Mouse (Mus musculus): ENCODE measurements around the gene Abhd11. TPM values are rescaled to one million over a fixed set of nuclear protein-coding genes. Genes with fewer than 3 reads are reported as not detected.
"Not testable (repeated sequence)": the region's sequence is repeated elsewhere in the genome, so short reads cannot be mapped to it uniquely, and the experiment has no call there.

Abhd11 gene
- total RNA-seq (2021): 10 to 100 TPM; 67.3 to 77.9 TPM
- long read RNA-seq, experiment 1, transcript Abhd11-206 (5 exons, 1,473 nt): minor isoform, 13 of 121 reads
- long read RNA-seq, experiment 1, transcript Abhd11-201 (6 exons, 1,493 nt): major isoform, 97 of 121 reads
- long read RNA-seq, experiment 1, partial matches to known transcripts: 6 of 121 reads
- long read RNA-seq, experiment 1, other reads (novel, unspliced or antisense): 5 of 121 reads
- long read RNA-seq, experiment 2, transcript Abhd11-201 (6 exons, 1,493 nt): major isoform, 57 of 83 reads
- long read RNA-seq, experiment 2, transcript Abhd11-206 (5 exons, 1,473 nt): minor isoform, 14 of 83 reads
- long read RNA-seq, experiment 2, partial matches to known transcripts: 4 of 83 reads
- long read RNA-seq, experiment 2, other reads (novel, unspliced or antisense): 6 of 83 reads

DNA sequence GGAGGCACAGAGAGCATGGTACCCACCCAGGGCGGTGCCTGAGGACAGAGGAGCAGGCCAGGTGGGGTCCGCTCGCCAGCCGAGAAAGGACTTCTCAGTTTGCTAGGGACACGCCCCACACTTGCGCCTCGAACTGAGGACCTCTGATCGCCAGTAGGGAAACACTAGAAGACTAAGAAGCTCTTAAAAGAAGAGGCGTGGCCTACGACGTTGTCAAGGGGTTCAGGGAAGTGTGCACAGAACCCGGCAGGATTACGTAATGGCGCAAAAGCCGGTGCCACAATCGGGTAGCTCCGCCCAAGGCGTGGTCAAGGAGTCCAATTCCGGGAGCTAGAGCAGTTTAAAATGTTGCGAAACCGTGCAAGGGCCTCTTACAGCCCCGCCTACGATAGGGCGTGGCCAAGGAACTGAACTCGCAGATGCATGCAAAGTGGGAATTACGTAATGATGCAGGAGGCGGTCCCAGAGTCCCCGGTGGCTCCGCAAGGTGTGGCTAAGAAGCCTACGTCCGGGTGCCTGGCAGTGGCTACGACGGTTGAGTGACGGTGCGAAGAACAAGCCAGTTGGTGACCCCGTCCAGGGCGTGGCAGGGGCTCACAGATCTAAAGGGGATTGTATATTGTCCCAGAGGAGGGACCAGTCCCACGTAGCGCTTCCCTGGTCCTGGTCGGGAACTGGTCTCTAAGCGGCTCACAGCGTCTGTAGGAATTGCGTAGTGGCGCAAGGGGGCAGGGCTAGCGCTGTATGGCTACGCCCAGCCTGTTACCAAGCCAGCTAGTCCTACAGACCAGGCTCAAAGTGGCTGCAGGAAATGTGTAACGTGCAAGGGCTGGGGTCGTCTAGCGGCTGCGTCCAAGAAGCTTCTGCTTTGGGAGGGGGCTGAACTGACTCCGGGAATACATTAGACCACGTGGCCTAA lies at the start of gene Abhd11:
Gene Abhd11 (plus strand): TSS at position 482 of the 919 bp plus-strand sequence.
- peak; percentile 96 for DNase-seq

- no peak for DNase-seq
Observed at GRCm38 (mm10) chr5:134960430-134960829, 48.5 kb upstream of the Abhd11 start.

DNA sequence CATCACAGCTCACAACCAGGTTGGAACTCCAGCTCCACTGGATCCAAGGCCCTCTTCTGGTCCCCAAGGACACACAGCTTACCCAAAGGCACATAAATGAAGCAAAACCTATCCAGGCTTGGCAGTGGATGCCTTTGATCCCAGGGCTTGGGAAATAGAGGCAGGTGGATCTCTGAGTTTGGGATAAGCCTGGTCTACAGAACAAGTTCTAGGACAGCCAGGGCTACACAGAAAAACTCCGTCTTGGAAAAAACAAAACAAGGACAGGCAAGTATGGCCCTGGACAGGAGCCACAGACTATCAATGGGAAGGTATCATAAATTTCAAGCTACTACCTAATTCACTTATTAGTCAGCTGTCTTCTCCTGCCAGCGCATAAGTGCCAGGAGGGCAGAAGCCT lies 47.4 kb upstream of the Abhd11 start:
- DNase-seq: peak; percentile 15

DNA sequence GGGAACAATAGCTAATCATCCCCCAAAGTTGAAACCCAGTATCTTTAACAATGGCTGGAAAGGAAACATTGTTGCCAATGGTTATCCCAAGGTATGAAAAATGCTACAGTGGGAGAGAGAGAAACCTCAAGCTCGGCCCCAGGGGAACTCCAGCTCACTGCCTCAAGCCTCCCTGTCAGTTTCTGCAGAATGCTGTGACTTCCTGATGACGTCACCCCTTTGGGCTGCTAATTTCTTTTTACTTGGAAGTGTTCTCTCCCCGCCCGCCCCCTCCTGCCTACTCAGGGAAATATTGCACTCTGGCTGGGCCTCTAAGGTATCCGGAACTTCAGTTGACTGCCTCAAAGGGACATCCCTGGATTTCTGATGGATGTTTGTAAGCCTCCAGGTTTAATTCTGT lies 45.4 kb upstream of the Abhd11 start:
- DNase-seq: peak; percentile 19

DNA sequence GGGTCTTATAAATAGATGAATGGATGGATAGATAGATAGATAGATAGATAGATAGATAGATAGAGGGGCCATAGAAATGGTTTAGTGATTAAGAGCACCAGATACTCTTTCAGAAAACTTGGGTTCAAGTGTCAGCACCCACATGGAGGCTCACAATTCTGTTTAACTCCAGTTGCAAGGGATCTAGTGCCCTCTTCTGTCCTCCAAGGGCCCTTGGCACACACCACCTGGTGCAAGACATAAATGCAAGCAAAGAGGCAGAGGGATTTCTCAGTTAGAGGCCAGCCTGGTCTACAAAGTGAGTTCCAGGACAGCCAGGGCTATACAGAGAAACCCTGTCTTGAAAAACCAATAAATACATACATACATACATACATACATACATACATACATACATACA lies 44.3 kb upstream of the Abhd11 start:
- not testable (repeated sequence) for DNase-seq

DNA sequence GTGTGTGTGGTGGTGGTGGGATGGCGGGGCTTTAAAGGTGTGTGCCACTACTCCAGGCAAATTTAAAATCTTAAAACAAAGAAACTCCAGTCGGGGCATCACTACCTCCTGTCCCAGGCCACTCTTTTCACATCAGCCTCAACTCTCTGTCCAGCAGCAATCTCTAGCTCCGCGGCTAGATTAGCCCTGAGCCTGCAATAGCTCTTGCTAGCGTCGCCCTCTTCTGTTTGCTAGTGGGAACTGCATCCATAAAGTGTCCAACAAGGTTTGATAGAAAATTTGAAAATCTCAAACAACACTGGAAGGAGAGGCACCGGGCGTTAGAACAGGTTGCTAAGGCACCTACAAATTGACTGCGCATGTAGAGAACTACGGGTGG lies 43.5 kb upstream of the Abhd11 start:
- DNase-seq: peak; percentile 83

DNA sequence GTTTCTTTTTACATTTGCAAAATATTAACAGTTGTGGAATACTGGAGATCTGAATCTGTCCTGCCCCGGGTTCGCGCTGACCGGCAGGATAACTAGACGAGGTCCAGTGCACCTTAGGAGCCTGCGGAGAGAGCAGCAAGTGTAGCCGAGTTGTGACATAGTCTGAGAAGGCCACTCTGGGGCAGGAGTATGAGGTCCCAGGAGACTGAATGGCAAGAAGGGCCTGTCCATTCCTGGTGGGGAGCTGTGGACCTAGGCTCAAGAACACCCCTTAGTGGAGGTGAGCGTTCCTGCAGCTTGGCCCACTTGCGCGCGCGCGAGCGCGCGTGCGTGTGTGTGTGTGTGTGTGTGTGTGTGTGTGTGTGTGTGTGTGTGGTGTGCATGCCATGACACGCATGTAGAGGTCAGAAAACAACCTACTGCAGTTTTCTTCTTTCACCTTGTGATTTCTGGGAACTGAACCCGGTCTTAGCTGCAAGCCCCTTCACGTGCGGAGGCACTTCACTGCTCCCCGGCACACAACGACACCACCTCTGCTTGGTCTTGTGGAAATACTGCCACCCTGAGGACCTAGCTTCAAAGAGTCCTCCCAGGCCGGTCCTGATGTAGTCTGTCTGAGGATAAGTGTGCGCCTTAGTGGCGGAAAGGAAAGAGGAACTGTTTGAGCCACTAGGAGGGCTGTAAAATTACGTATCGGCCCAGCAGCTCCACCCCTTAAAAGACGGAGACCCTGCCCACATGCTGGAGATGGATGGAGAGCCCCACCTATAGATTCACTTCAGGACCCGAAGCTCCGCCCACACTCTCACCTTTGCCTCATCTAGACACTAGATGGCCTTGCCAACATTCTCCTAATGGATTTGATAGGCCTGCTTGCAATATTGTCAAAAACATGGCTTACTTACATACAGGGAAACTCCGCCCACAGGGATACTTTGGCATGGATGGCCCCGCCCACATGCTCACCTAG lies 42.8 kb upstream of the Abhd11 start:
- DNase-seq: peak; percentile 64

- no peak for DNase-seq
Observed at GRCm38 (mm10) chr5:134967164-134967944, 41.6 kb upstream of the Abhd11 start.

DNA sequence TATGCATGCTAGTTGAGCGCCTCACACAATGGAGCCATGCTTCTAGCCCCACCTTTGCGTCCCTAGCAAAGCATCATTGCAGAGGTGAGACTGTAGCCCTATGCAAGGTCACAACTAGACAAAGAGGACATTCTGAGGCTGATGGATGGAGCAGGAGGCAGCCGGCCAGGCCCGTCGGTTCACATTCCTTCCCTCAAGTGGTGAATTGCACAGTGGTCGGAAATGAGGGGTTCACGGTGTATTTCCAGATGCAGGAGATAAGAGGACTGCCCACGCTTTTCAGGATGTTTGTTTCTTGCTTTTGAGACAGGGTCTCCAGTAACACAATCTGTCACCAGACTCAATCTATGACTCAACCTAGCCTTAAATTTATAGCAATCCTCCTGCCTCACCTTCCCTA lies 38.3 kb upstream of the Abhd11 start:
- no peak for DNase-seq

- no peak for DNase-seq
Observed at GRCm38 (mm10) chr5:134973081-134973480, 35.9 kb upstream of the Abhd11 start.

GRCm38 (mm10) chr5:134973526-134973925 lies 35.4 kb upstream of the Abhd11 start:
- no peak for DNase-seq

DNA sequence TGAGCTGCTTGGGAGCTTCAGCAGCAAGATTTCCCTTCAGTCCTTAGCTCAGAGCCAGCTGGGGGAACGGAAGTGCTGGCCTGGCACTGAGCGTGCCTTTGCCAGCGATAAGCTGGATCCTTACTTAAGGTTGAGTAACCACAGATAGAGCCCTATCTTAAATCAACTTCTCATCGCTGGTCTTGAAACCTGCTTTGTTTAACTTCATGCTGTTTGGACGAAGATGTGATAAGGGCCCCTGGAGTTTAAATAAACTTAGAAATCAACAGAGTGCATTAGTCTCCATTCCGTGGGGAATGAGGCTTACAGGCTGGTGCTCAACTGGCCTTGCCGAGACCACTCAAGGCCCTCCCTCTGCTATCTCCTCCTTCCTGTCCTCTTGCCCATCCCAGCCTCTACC lies 34.7 kb upstream of the Abhd11 start:
- no peak for DNase-seq

- no peak for DNase-seq
Observed at GRCm38 (mm10) chr5:134974921-134975320, 34.0 kb upstream of the Abhd11 start.

GRCm38 (mm10) chr5:134976164-134976563 lies 32.8 kb upstream of the Abhd11 start:
- no peak for DNase-seq

- no peak for DNase-seq
Observed at GRCm38 (mm10) chr5:134976577-134977250, 32.2 kb upstream of the Abhd11 start.

GRCm38 (mm10) chr5:134977837-134978236 lies 31.1 kb upstream of the Abhd11 start:
- DNase-seq: no peak

GRCm38 (mm10) chr5:134981149-134981548 lies 27.8 kb upstream of the Abhd11 start:
- peak; percentile 27 for DNase-seq

- no peak for DNase-seq
Observed at GRCm38 (mm10) chr5:134983111-134983510, 25.8 kb upstream of the Abhd11 start.

GRCm38 (mm10) chr5:134983771-134984170 lies 25.2 kb upstream of the Abhd11 start:
- DNase-seq: no peak

DNA sequence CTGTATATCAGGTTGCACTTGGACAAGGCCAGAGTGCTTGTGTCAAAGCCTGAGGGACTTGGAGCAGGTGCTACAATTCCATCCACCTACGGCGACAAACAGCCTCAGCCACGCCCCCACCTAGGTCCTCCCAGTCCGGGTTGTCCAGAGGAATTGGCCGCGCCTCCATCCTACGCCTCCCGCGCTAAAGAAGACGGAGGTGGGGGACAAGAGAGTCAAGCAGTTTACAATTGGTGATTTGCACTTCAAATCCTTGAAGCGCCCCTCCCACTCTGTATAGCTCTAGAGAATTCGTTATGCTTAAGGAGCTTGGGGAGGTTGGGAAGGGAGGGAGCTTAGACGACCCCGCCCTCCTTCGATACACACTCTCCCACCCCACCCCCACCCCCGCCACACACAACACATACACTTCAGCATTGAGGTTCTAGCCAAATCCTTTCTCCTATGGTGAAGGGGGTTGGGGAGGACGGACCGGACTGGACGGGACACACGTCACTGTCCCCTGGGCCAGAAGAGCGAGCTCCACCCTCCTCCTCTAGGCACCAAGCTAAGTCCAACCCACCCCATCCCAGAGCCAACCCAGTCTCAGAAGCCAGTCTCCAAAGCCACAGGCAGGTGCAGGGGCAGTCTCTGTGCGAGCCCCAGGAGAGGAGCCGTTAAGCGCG lies 23.2 kb upstream of the Abhd11 start, which contains the start of gene Cldn3:
Gene Cldn3 (plus strand): TSS at position 582 of the 665 bp plus-strand sequence.
- peak; percentile 64 for DNase-seq

Data from adrenal gland, postnatal 10 days (tissue).